Mouse (Mus musculus) B cell, adult 67 days (primary cell): ENCODE measurements around the gene Psors1c2. TPM values are rescaled to one million over a fixed set of nuclear protein-coding genes. Genes with fewer than 3 reads are reported as not detected.

ENCODE experiments used
- total RNA-seq, 2 experiments: library from RNA; stranded (reverse); gene quantifications; 4 replicates each; pipeline ENCODE4 v1.2.4; 2023

Psors1c2 gene
- under 1 TPM in 1 of 2 experiments, not detected in 1; 0.90 TPM for total RNA-seq

GRCm38 (mm10) chr17:35532901-35533300, at the start of gene Psors1c2:
Psors1c2 (plus strand) TSS chr17:35533201.

DNA sequence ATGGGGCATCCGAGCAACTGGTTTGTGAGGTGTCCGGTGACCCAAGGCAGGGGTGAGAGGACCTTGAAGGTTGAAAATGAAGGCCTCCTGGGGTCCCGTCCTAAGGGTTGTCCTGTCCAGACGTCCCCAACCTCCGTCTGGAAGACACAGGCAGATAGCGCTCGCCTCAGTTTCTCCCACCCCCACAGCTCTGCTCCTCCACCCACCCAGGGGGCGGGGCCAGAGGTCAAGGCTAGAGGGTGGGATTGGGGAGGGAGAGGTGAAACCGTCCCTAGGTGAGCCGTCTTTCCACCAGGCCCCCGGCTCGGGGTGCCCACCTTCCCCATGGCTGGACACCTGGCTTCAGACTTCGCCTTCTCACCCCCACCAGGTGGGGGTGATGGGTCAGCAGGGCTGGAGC, 27.2 kb upstream of the Psors1c2 start, which contains the start of gene Pou5f1:
Gene Pou5f1 (plus strand): TSS at position 243 of the 400 bp plus-strand sequence.

GRCm38 (mm10) chr17:35516652-35517500, 16.1 kb upstream of the Psors1c2 start, which contains the start of the genes Tcf19 and Cchcr1:
Tcf19 (minus strand) TSS chr17:35516824.
Cchcr1 (plus strand) TSS chr17:35517100.

GRCm38 (mm10) chr17:35551881-35552414, 18.9 kb downstream of the Psors1c2 start, which contains the start of gene Cdsn:
Cdsn (plus strand) TSS chr17:35552128.

GRCm38 (mm10) chr17:35567150-35567549, 34.1 kb downstream of the Psors1c2 start, which contains the start of gene 2300002M23Rik:
2300002M23Rik (plus strand) TSS chr17:35567450.

Other genes starting within 250 kb of the Psors1c2 start
- gene H2-Q1, start 212.8 kb upstream of the Psors1c2 start, total RNA-seq = 10 to 100 TPM in 1 of 2 experiments, 1 to 10 TPM in 1; 9.7 to 10.1 TPM
- 1 to 10 TPM; 8.2 to 8.9 TPM for gene H2-Q2, start 191.0 kb upstream of the Psors1c2 start, total RNA-seq
- gene H2-Q4, start 153.6 kb upstream of the Psors1c2 start, total RNA-seq = 100 to 1,000 TPM; 285 to 307 TPM
- gene H2-Q6, start 108.4 kb upstream of the Psors1c2 start, total RNA-seq = 100 to 1,000 TPM; 249 to 254 TPM
- gene H2-Q7, start 94.0 kb upstream of the Psors1c2 start, total RNA-seq = 100 to 1,000 TPM; 133 to 144 TPM
- 10 to 100 TPM; 53.7 to 58.6 TPM for gene H2-Q10, start 63.1 kb upstream of the Psors1c2 start, total RNA-seq
- gene Pou5f1, start 27.2 kb upstream of the Psors1c2 start, total RNA-seq = 1 to 10 TPM in 1 of 2 experiments, under 1 TPM in 1; 0.42 to 1.7 TPM
- 1 to 10 TPM; 3.7 to 4.6 TPM for gene Tcf19, start 16.4 kb upstream of the Psors1c2 start, total RNA-seq
- 10 to 100 TPM; 12.4 TPM for gene Cchcr1, start 16.1 kb upstream of the Psors1c2 start, total RNA-seq
- not detected for gene Cdsn, start 18.9 kb downstream of the Psors1c2 start, total RNA-seq
- gene 2300002M23Rik, start 34.2 kb downstream of the Psors1c2 start, total RNA-seq = not detected
- not detected for gene Sfta2, start 68.3 kb downstream of the Psors1c2 start, total RNA-seq
- gene Gm9573, start 93.4 kb downstream of the Psors1c2 start, total RNA-seq = not detected
- gene Mucl3, start 110.5 kb downstream of the Psors1c2 start, total RNA-seq = not detected
- 10 to 100 TPM; 46.4 to 58.1 TPM for gene Vars2, start 134.4 kb downstream of the Psors1c2 start, total RNA-seq
- gene Gtf2h4, start 140.5 kb downstream of the Psors1c2 start, total RNA-seq = 10 to 100 TPM; 16.1 to 23.9 TPM
- under 1 TPM in 1 of 2 experiments, not detected in 1; 0.44 TPM for gene Ddr1, start 171.4 kb downstream of the Psors1c2 start, total RNA-seq